ENCODE assay signal across 10 mouse cellular contexts in genomic region chr12:109541540-109541899, GRCm38 (mm10). TPM values are rescaled to one million over a fixed set of nuclear protein-coding genes. Genes with fewer than 3 reads are reported as not detected.
A peak's percentile ranks its signal among the peaks of the same experiment; 100 is the strongest.
DNase-seq lines count a peak whose midpoint lies in the region; ATAC-seq and TF ChIP-seq lines count a peak whose summit lies in the region.
"Had no signal": no experiment of that assay in that cellular context is flagged by ENCODE, and none has a peak within 500 bp of the region (broad histone marks: within the 10 kb centered on the region; RNA-seq: fewer than 3 reads in every experiment).

No protein-coding gene starts in this region.

- no peak for TF ChIP-seq CTCF in layer of hippocampus, adult 2 months (conservative IDR thresholded peaks at IDR 0.05)
- TF ChIP-seq CTCF in intestine, postnatal 0 days (IDR thresholded peaks at IDR 0.05; ENCODE audit: low read depth): no peak

- H3K9me3 ChIP-seq in forebrain, embryonic 11.5 days (ENCODE audit: control insufficient read depth, low read length): peaks cover 29% of the 10 kb centered on the region
- H3K9me3 ChIP-seq in intestine, postnatal 0 days (ENCODE audit: control insufficient read depth): peaks cover 7% of the 10 kb centered on the region
- H3K9me3 ChIP-seq in neural tube, embryonic 13.5 days: peaks cover 48% of the 10 kb centered on the region

- intact Hi-C loops in left cerebral cortex, postnatal 10 days (cut with DNase I): no loop called here

- H3K9ac ChIP-seq in forebrain, embryonic 11.5 days (ENCODE audit: low read length): peak overlapping the region; percentile 66
- no peak overlapping the region; the same call in 1 of the 2 replicates for H3K9ac ChIP-seq in intestine, postnatal 0 days (ENCODE audit: low read depth, low read length)
- H3K9ac ChIP-seq in neural tube, embryonic 13.5 days: peak overlapping the region; percentile 89

- 38% methylated on average over 16 of the region's 16 CpGs for WGBS in forebrain, embryonic 11.5 days
- WGBS in intestine, postnatal 0 days: 51% methylated on average over 16 of the region's 16 CpGs
- WGBS in neural tube, embryonic 13.5 days: 51% methylated on average over 16 of the region's 16 CpGs

- peaks cover 6% of the 10 kb centered on the region for H3K4me1 ChIP-seq in forebrain, embryonic 11.5 days (replicated peaks; ENCODE audit: control insufficient read depth, insufficient read depth, low read length)
- 0 out of 2 replicates have a peak, but pooled peaks cover 4% of the 10 kb centered on the region for H3K4me1 ChIP-seq in intestine, postnatal 0 days (replicated peaks; ENCODE audit: control insufficient read depth, insufficient read depth, low read length)
- peaks cover 13% of the 10 kb centered on the region; the same call in 1 of the 2 replicates for H3K4me1 ChIP-seq in neural tube, embryonic 13.5 days (replicated peaks)

- H3K4me3 ChIP-seq in layer of hippocampus, adult 2 months: peak overlapping the region; percentile 64
- H3K4me3 ChIP-seq in forebrain, embryonic 11.5 days (ENCODE audit: low read depth, low read length): peak overlapping the region; percentile 49
- H3K4me3 ChIP-seq in intestine, postnatal 0 days (ENCODE audit: low read depth, low read length): peak overlapping the region; percentile 41
- H3K4me3 ChIP-seq in neural tube, embryonic 13.5 days: peak overlapping the region; percentile 55
- H3K4me3 ChIP-seq: myocyte had no signal

- peak overlapping the region; percentile 54 for H3K4me2 ChIP-seq in forebrain, embryonic 11.5 days (ENCODE audit: low read depth, low read length, severe bottlenecking)
- peak overlapping the region; percentile 53 for H3K4me2 ChIP-seq in intestine, postnatal 0 days (replicated peaks; ENCODE audit: low read depth)
- peak overlapping the region; percentile 53 for H3K4me2 ChIP-seq in neural tube, embryonic 13.5 days

- H3K27ac ChIP-seq in layer of hippocampus, adult 2 months: peak overlapping the region; percentile 95
- no peak overlapping the region; the same call in 1 of the 2 replicates for H3K27ac ChIP-seq in forebrain, embryonic 11.5 days (ENCODE audit: low read depth, low read length)
- no peak overlapping the region for H3K27ac ChIP-seq in intestine, postnatal 0 days (ENCODE audit: low read depth, low read length)
- peak overlapping the region; percentile 84 for H3K27ac ChIP-seq in neural tube, embryonic 13.5 days (replicated peaks)

- no peak for DNase-seq in layer of hippocampus, adult 2 months (ENCODE audit: low spot score in 2 of 2)
- no peak for DNase-seq in layer of hippocampus, adult 9-11 months
- DNase-seq in forebrain, embryonic 11.5 days (ENCODE audit: low spot score): no peak
- no peak for DNase-seq in spleen, postnatal 14 days (ENCODE audit: low spot score in 2 of 2)
- DNase-seq in left cerebral cortex, postnatal 10 days (ENCODE audit: extremely low spot score in 1 of 2, low spot score in 2 of 2): no peak

- ATAC-seq in forebrain, embryonic 11.5 days (replicated peaks; ENCODE audit: low FRiP score): no peak
- no peak for ATAC-seq in intestine, postnatal 0 days
- ATAC-seq in neural tube, embryonic 13.5 days (ENCODE audit: low read depth): no peak
- ATAC-seq in frontal cortex, adult (ENCODE audit: low TSS enrichment): no peak

- H3K27me3 ChIP-seq in forebrain, embryonic 11.5 days (ENCODE audit: control insufficient read depth, insufficient read depth, low read length): peaks cover 3% of the 10 kb centered on the region; the same call in 1 of the 2 replicates
- no peaks in the 10 kb centered on the region for H3K27me3 ChIP-seq in intestine, postnatal 0 days (replicated peaks; ENCODE audit: control insufficient read depth, insufficient read depth, low read length)
- no peaks in the 10 kb centered on the region for H3K27me3 ChIP-seq in neural tube, embryonic 13.5 days

- H3K36me3 ChIP-seq in forebrain, embryonic 11.5 days (ENCODE audit: control insufficient read depth, insufficient read depth, low read length): no peaks in the 10 kb centered on the region
- no peaks in the 10 kb centered on the region for H3K36me3 ChIP-seq in intestine, postnatal 0 days (ENCODE audit: control insufficient read depth, insufficient read depth)
- H3K36me3 ChIP-seq in neural tube, embryonic 13.5 days: peaks cover 17% of the 10 kb centered on the region

RNA-seq across cellular contexts. Expression of gene Rtl1, which starts 58.6 kb away (rescaled TPM):
- total RNA-seq in layer of hippocampus, adult 2 months (2021): under 1 TPM; 0.10 to 0.15 TPM
- 0.97 and 1.2 TPM in 2 replicates for polyA plus RNA-seq in forebrain, embryonic 11.5 days (2014; fragmentation: Nextera tagmentation; extraction: Ambion mirVana)
- 0.08 and 0.17 TPM in 2 replicates for polyA plus RNA-seq in intestine, postnatal 0 days (2015; fragmentation: Nextera tagmentation; extraction: Ambion mirVana)
- polyA plus RNA-seq in neural tube, embryonic 13.5 days (2015; fragmentation: Nextera tagmentation; extraction: Ambion mirVana): 1.5 and 1.7 TPM in 2 replicates
- total RNA-seq in left cerebral cortex, postnatal 10 days (2021): under 1 TPM; 0.13 to 0.14 TPM
- polyA plus RNA-seq: large intestine, adult 2 months; myocyte had no signal

Comparison
In these comparisons a context has a peak if more than half of its experiments do, and no peak if none do; other contexts are left out.
1. H3K27ac ChIP-seq: peak in layer of hippocampus, adult 2 months (single experiment) and neural tube, embryonic 13.5 days (single experiment); none in forebrain, embryonic 11.5 days (single experiment) and intestine, postnatal 0 days (single experiment).
2. Peak in every context shown above with its lines, with median percentiles within 50 percentile points of each other: H3K4me3 ChIP-seq and H3K4me2 ChIP-seq.